19 mouse cellular contexts compared by ENCODE assay signal in genomic region chr12:101077955-101078354, GRCm38 (mm10). TPM values are rescaled to one million over a fixed set of nuclear protein-coding genes. Genes with fewer than 3 reads are reported as not detected.
DNase-seq lines count a peak whose midpoint lies in the region; ATAC-seq and TF ChIP-seq lines count a peak whose summit lies in the region.
"Had no signal": no experiment of that assay in that cellular context is flagged by ENCODE, and none has a peak within 500 bp of the region (broad histone marks: within the 10 kb centered on the region; RNA-seq: fewer than 3 reads in every experiment).

No protein-coding gene starts in this region.

- DNase-seq in liver, adult 2 months (ENCODE audit: extremely low read depth, low read depth, low spot score), result peak; percentile 65
- DNase-seq in liver, result no peak
- DNase-seq in liver, postnatal 0 days, result no peak
- no peak for DNase-seq in adipocyte (ENCODE audit: low spot score)
- no peak for DNase-seq in adrenal gland, adult 2 months
- DNase-seq: adrenal gland, postnatal 14 days; cerebellum, adult 2 months; cerebellum, postnatal 10 days; forebrain, postnatal 0 days; gastrocnemius, postnatal 14 days; heart, adult 18-20 months; heart, postnatal 10 days had no signal

- no peak overlapping the region for H3K4me3 ChIP-seq in liver, adult 2 months (ENCODE audit: insufficient read depth, low read depth, low read length)
- H3K4me3 ChIP-seq in liver, embryonic 12.5 days, result no peak overlapping the region
- H3K4me3 ChIP-seq in liver, postnatal 0 days (ENCODE audit: low read depth, low read length), result no peak overlapping the region
- H3K4me3 ChIP-seq: embryonic facial prominence, embryonic 10.5 days; forebrain, embryonic 13.5 days; heart, embryonic 10.5 days had no signal

- H3K9ac ChIP-seq in liver, adult 2 months (ENCODE audit: low read depth, low read length), result no peak overlapping the region
- H3K9ac ChIP-seq in liver, embryonic 12.5 days, result no peak overlapping the region
- no peak overlapping the region for H3K9ac ChIP-seq in liver, postnatal 0 days (replicated peaks)
- H3K9ac ChIP-seq: forebrain, embryonic 13.5 days; forebrain, postnatal 0 days; hindbrain, embryonic 14.5 days had no signal

- no peak for TF ChIP-seq POLR2A in liver, adult 2 months (IDR thresholded peaks at IDR 0.05; ENCODE audit: extremely low read depth, insufficient read depth, low read length)

- H3K27ac ChIP-seq in liver, adult 2 months (replicated peaks; ENCODE audit: insufficient read depth, low read depth, low read length), result no peak overlapping the region
- no peak overlapping the region for H3K27ac ChIP-seq in liver, embryonic 12.5 days
- H3K27ac ChIP-seq in liver, postnatal 0 days (ENCODE audit: low read depth), result no peak overlapping the region
- H3K27ac ChIP-seq: embryonic facial prominence, embryonic 10.5 days; forebrain, embryonic 13.5 days; heart, embryonic 10.5 days; hindbrain, embryonic 14.5 days had no signal

- TF ChIP-seq CTCF in liver, adult 2 months (IDR thresholded peaks at IDR 0.05; ENCODE audit: low read depth, low read length), result no peak
- TF ChIP-seq CTCF in liver, postnatal 0 days (IDR thresholded peaks at IDR 0.05; ENCODE audit: low read depth), result no peak

- no peak for TF ChIP-seq EP300 in liver, postnatal 0 days (IDR thresholded peaks at IDR 0.05; ENCODE audit: low read depth)

- no peaks in the 10 kb centered on the region for H3K9me3 ChIP-seq in liver, embryonic 12.5 days (replicated peaks)
- H3K9me3 ChIP-seq in liver, postnatal 0 days (ENCODE audit: low read length), result no peaks in the 10 kb centered on the region
- H3K9me3 ChIP-seq: embryonic facial prominence, embryonic 10.5 days; forebrain, embryonic 13.5 days; heart, embryonic 10.5 days had no signal

- peaks cover 6% of the 10 kb centered on the region for H3K36me3 ChIP-seq in liver, adult 2 months (ENCODE audit: control insufficient read depth, insufficient read depth, low read length)
- H3K36me3 ChIP-seq in liver, embryonic 12.5 days, result peaks cover 58% of the 10 kb centered on the region
- peaks cover 22% of the 10 kb centered on the region for H3K36me3 ChIP-seq in liver, postnatal 0 days (replicated peaks; ENCODE audit: insufficient read depth, low read length)

- 0 out of 2 replicates have a peak, but pooled peaks have one; percentile 40 for ATAC-seq in liver, embryonic 12.5 days
- ATAC-seq in liver, postnatal 0 days, result peak; percentile 59
- no peak for ATAC-seq in megakaryocyte, adult 5-6 weeks (ENCODE audit: poor library complexity, severe bottlenecking)
- ATAC-seq: forebrain, embryonic 13.5 days; forebrain, postnatal 0 days had no signal

- no peaks in the 10 kb centered on the region for H3K27me3 ChIP-seq in liver, adult 2 months (ENCODE audit: control insufficient read depth, insufficient read depth, low read length)
- H3K27me3 ChIP-seq in liver, embryonic 12.5 days (replicated peaks), result no peaks in the 10 kb centered on the region
- H3K27me3 ChIP-seq in liver, postnatal 0 days (ENCODE audit: insufficient read depth, low read length), result no peaks in the 10 kb centered on the region
- H3K27me3 ChIP-seq: CH12.LX; forebrain, embryonic 13.5 days had no signal

- peaks cover 48% of the 10 kb centered on the region for H3K79me2 ChIP-seq in liver, adult 2 months (ENCODE audit: control insufficient read depth, insufficient read depth, low read length)

- H3K4me1 ChIP-seq in liver, adult 2 months (ENCODE audit: control insufficient read depth, insufficient read depth, low read length), result peaks cover 29% of the 10 kb centered on the region
- peaks cover 63% of the 10 kb centered on the region for H3K4me1 ChIP-seq in liver, embryonic 12.5 days
- H3K4me1 ChIP-seq in liver, postnatal 0 days (ENCODE audit: insufficient read depth), result peaks cover 30% of the 10 kb centered on the region

- peak overlapping the region; percentile 22 for H3K4me2 ChIP-seq in liver, embryonic 12.5 days
- H3K4me2 ChIP-seq in liver, postnatal 0 days (ENCODE audit: low read depth, low read length), result 0 out of 2 replicates have a peak overlapping the region, but pooled peaks have one; percentile 20
- H3K4me2 ChIP-seq: forebrain, embryonic 13.5 days; hindbrain, embryonic 14.5 days had no signal

RNA-seq across cellular contexts. Expression of gene Ppp4r3a, which starts 5.5 kb away (rescaled TPM):
- total RNA-seq in liver, adult 2 months (2014; rRNA removed), result 40.7 and 41.9 TPM in 2 replicates
- 11.6 and 12.2 TPM in 2 replicates for polyA plus RNA-seq in liver, adult 2 months (2012; rRNA removed)
- 50.1 TPM in 2 replicates for polyA plus RNA-seq in liver, embryonic 12.5 days (2016; fragmentation: Nextera tagmentation; extraction: Ambion mirVana)
- polyA plus RNA-seq in liver, postnatal 0 days (2015; fragmentation: Nextera tagmentation; extraction: Ambion mirVana), result 14.1 and 15.2 TPM in 2 replicates
- total RNA-seq in megakaryocyte, adult 5-6 weeks (2015), result 82.5 and 82.6 TPM in 2 replicates
- total RNA-seq in megakaryocyte, adult 5-6 weeks (2017), result 110 and 131 TPM in 2 replicates
- total RNA-seq in adrenal gland, adult 2 months (2021), result 10 to 100 TPM; 42.6 to 74.8 TPM
- 13.6 and 14.6 TPM in 2 replicates for polyA plus RNA-seq in adrenal gland, adult 2 months (2012; rRNA removed)

RNA-seq across cellular contexts. Expression of gene Ccdc88c, which starts 49.1 kb away (rescaled TPM):
- total RNA-seq in liver, adult 2 months (2014; rRNA removed), result 1.3 and 1.7 TPM in 2 replicates
- polyA plus RNA-seq in liver, adult 2 months (2012; rRNA removed), result 0.58 and 1.1 TPM in 2 replicates
- polyA plus RNA-seq in liver, embryonic 12.5 days (2016; fragmentation: Nextera tagmentation; extraction: Ambion mirVana), result 8.4 and 9.6 TPM in 2 replicates
- polyA plus RNA-seq in liver, postnatal 0 days (2015; fragmentation: Nextera tagmentation; extraction: Ambion mirVana), result 3.6 and 4.2 TPM in 2 replicates
- 71.2 and 71.7 TPM in 2 replicates for total RNA-seq in megakaryocyte, adult 5-6 weeks (2015)
- 195 and 212 TPM in 2 replicates for total RNA-seq in megakaryocyte, adult 5-6 weeks (2017)
- 1 to 10 TPM; 1.8 to 2.2 TPM for total RNA-seq in adrenal gland, adult 2 months (2021)
- polyA plus RNA-seq in adrenal gland, adult 2 months (2012; rRNA removed), result 1.3 and 1.5 TPM in 2 replicates
